Mouse (Mus musculus) heart, embryonic 10.5 days (tissue): ENCODE measurements at regions not wholly inside any gene's neighbourhood (a gene's known extent, or its start where the extent isn't known, plus 50 kb on each side); places are given as distances from the start of the nearest gene placed in this dataset.

Source experiments
- DNase-seq: peaks from one replicate; pipeline ENCODE4 v3.0.0-alpha.2; 2017; ENCODE audit warnings: low spot score
- H3K27ac ChIP-seq: fragments of 300-500 bp; sonication (generic); 2 replicates; pipeline ENCODE4 v1.5.1; 2016; ENCODE audit warnings: mild to moderate bottlenecking
- H3K27me3 ChIP-seq: fragments of 300-500 bp; sonication (generic); 2 replicates; pipeline ENCODE4 v1.6.1; 2016; ENCODE audit warnings: mild to moderate bottlenecking; ENCODE audit not compliant: poor library complexity, insufficient read depth, severe bottlenecking
- H3K36me3 ChIP-seq: fragments of 300-500 bp; sonication (generic); 2 replicates; pipeline ENCODE4 v1.6.1; 2016; ENCODE audit warnings: mild to moderate bottlenecking, moderate library complexity
- H3K4me1 ChIP-seq: fragments of 300-500 bp; sonication (generic); 2 replicates; pipeline ENCODE4 v1.6.1; 2016; ENCODE audit warnings: mild to moderate bottlenecking
- H3K4me3 ChIP-seq: fragments of 300-500 bp; sonication (generic); 2 replicates; pipeline ENCODE4 v1.5.1; 2016; ENCODE audit warnings: mild to moderate bottlenecking, moderate library complexity
- H3K9me3 ChIP-seq: fragments of 300-500 bp; sonication (generic); 2 replicates; pipeline ENCODE4 v1.6.1; 2016; ENCODE audit warnings: mild to moderate bottlenecking, moderate library complexity
- WGBS: fragments of 180-500 bp; shearing (Covaris S2); methylation state at CpG from one replicate; pipeline ENCODE4 v1.1.7; 2016; 5-methylcytosine and 5-hydroxymethylcytosine counted together

GRCm38 (mm10) chr7:95598339-95598738, 572.7 kb upstream of the Tenm4 start:
- H3K4me1 ChIP-seq: no peaks in the 10 kb centered on the region
- H3K4me3 ChIP-seq: no peak overlapping the region
- no peaks in the 10 kb centered on the region for H3K9me3 ChIP-seq
- WGBS: 66% methylated on average over 2 of the region's 2 CpGs
- DNase-seq: no peak
- no peak overlapping the region for H3K27ac ChIP-seq
- no peaks in the 10 kb centered on the region for H3K36me3 ChIP-seq
- H3K27me3 ChIP-seq: no peaks in the 10 kb centered on the region

DNA sequence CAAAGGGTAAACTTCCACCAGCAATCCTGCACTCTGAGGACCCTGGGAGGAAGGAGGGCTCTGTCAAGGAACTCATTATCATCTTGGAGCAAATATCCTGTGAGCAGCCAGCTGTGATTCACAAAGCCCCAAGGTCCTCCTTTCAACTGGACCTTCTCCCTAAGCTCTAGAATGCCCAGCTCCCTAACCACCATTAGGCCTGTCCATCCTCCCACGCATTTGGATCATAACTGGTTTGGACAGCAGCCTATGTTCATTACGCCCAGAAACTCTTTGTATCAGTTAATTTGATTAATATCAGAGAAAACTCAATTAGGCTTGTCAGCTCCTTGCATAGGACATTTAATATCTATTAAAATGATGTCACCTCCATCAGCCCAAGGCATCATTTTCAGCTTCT, 557.3 kb upstream of the Tenm4 start:
- no peaks in the 10 kb centered on the region for H3K27me3 ChIP-seq
- WGBS: 76% methylated on average over 2 of the region's 2 CpGs
- H3K27ac ChIP-seq: no peak overlapping the region
- no peaks in the 10 kb centered on the region for H3K9me3 ChIP-seq
- no peak for DNase-seq
- H3K4me3 ChIP-seq: no peak overlapping the region
- no peaks in the 10 kb centered on the region for H3K4me1 ChIP-seq
- H3K36me3 ChIP-seq: no peaks in the 10 kb centered on the region

- Histone ChIP-seq H3K4me1 (no peaks in the 10 kb centered on the region), H3K4me3 (no peak overlapping the region), H3K27me3 (no peaks in the 10 kb centered on the region), H3K36me3 (no peaks in the 10 kb centered on the region), H3K27ac (no peak overlapping the region), H3K9me3 (no peaks in the 10 kb centered on the region)
- DNase-seq: no peak
- 70% methylated on average over 2 of the region's 2 CpGs for WGBS
These were observed 553.7 kb upstream of the Tenm4 start for GRCm38 (mm10) chr7:95617370-95617769.

GRCm38 (mm10) chr7:95618170-95618569, 552.9 kb upstream of the Tenm4 start:
- Histone ChIP-seq H3K27me3 (no peaks in the 10 kb centered on the region), H3K27ac (no peak overlapping the region), H3K4me1 (no peaks in the 10 kb centered on the region), H3K9me3 (no peaks in the 10 kb centered on the region), H3K4me3 (no peak overlapping the region), H3K36me3 (no peaks in the 10 kb centered on the region)
- no peak for DNase-seq

- H3K27ac ChIP-seq: no peak overlapping the region
- no peak overlapping the region for H3K4me3 ChIP-seq
- H3K36me3 ChIP-seq: no peaks in the 10 kb centered on the region
- no peak for DNase-seq
- H3K27me3 ChIP-seq: no peaks in the 10 kb centered on the region
- H3K4me1 ChIP-seq: no peaks in the 10 kb centered on the region
- H3K9me3 ChIP-seq: no peaks in the 10 kb centered on the region
These were observed 551.0 kb upstream of the Tenm4 start for GRCm38 (mm10) chr7:95620079-95620478.

- no peak for DNase-seq
- Histone ChIP-seq H3K9me3 (no peaks in the 10 kb centered on the region), H3K4me1 (no peaks in the 10 kb centered on the region), H3K4me3 (no peak overlapping the region), H3K36me3 (no peaks in the 10 kb centered on the region), H3K27ac (no peak overlapping the region), H3K27me3 (no peaks in the 10 kb centered on the region)
- WGBS: 85% methylated on average over 5 of the region's 5 CpGs
These were observed 530.4 kb upstream of the Tenm4 start for GRCm38 (mm10) chr7:95640683-95641082.

DNA sequence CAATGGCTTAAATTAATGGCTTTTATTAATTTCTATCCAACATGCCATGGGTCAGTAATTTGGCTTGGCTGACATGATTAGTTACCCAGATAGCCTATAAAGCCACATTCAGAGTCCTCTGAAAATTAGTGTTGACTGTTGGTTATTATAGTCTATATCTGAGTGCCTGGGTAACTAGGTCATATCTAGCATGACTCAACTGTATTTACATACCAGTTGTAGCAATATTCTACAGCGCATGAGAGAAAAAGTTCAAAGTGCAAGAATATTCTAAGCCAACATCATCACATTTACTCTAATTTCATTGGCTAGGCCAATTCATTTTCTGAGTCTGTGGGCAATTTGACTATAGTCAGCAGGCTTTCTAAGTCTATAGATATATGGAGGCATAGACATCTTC, 496.7 kb upstream of the Tenm4 start:
- no peak overlapping the region for H3K27ac ChIP-seq
- H3K4me1 ChIP-seq: no peaks in the 10 kb centered on the region
- WGBS: 75% methylated on average over 1 of the region's 1 CpGs
- no peak for DNase-seq
- H3K9me3 ChIP-seq: no peaks in the 10 kb centered on the region
- no peaks in the 10 kb centered on the region for H3K36me3 ChIP-seq
- no peak overlapping the region for H3K4me3 ChIP-seq
- no peaks in the 10 kb centered on the region for H3K27me3 ChIP-seq

DNA sequence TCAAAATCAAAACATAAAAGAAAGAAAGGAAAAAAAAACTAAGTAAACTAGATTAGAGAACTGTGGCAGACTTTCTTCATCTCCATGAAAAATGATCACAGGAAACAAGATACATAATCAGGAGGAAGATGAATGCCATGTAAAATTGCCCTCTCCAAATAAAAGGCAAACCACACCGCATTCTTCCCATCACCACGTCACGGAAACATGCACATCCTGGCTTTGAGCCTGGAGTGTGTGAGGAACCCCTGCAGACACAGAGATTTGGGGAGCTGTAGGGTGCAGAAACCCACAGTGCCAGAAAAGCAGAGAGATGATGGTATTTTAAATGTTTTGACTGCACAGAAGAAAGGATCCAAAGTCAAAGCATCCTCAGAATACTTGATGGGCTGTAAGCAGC, 488.5 kb upstream of the Tenm4 start:
- WGBS: 72% methylated on average over 3 of the region's 3 CpGs

GRCm38 (mm10) chr7:95687733-95688132, 483.3 kb upstream of the Tenm4 start:
- Histone ChIP-seq H3K27ac (no peak overlapping the region), H3K4me1 (no peaks in the 10 kb centered on the region), H3K9me3 (no peaks in the 10 kb centered on the region), H3K36me3 (no peaks in the 10 kb centered on the region), H3K27me3 (0 out of 2 replicates have a peak, but pooled peaks cover 3% of the 10 kb centered on the region), H3K4me3 (no peak overlapping the region)
- DNase-seq: no peak
- 54% methylated on average over 3 of the region's 3 CpGs for WGBS

More for the DNA sequence above, 488.5 kb upstream of the Tenm4 start:
- no peaks in the 10 kb centered on the region for H3K4me1 ChIP-seq
- H3K36me3 ChIP-seq: no peaks in the 10 kb centered on the region
- DNase-seq: no peak
- no peaks in the 10 kb centered on the region for H3K27me3 ChIP-seq
- H3K4me3 ChIP-seq: no peak overlapping the region
- no peak overlapping the region for H3K27ac ChIP-seq
- H3K9me3 ChIP-seq: no peaks in the 10 kb centered on the region

GRCm38 (mm10) chr7:95688151-95689146, 482.6 kb upstream of the Tenm4 start:
- DNase-seq: no peak

DNA sequence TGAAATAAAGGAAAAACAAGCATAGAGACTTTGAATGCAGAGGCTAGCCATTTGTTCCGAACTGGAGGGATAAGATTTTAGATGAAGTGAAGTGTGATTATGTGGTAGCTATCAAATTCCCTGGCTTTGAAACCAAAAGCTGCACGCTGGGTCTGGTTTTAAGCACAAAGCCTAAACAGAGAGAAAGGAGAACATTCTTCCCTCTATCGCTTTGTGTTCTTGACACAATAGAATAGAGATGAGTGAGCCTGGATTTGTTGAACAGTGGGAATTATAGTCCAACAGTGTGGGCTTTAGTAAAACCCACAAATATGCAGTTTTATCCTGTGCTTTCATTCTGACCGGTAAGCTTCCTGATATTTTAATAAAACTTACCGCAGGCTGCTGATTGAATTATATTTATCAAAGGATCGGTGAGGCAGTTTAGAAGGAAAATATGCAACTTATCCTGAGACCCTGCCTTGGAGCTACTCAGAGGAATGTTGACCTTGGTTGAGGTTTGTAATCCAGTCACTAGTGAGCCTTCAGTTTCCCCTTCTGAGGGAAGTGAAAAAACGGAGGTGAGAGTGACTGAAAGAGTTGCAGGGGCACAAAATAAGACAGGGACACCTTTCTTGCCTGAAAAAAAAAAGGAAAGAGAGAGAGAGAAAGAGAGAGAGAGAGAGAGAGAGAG, 481.7 kb upstream of the Tenm4 start:
- Histone ChIP-seq H3K9me3 (no peaks in the 10 kb centered on the region), H3K27ac (no peak overlapping the region), H3K36me3 (no peaks in the 10 kb centered on the region), H3K27me3 (0 out of 2 replicates have a peak, but pooled peaks cover 3% of the 10 kb centered on the region), H3K4me3 (peak overlapping the region; percentile 39), H3K4me1 (no peaks in the 10 kb centered on the region)
- DNase-seq: no peak
- 53% methylated on average over 7 of the region's 7 CpGs for WGBS

More at GRCm38 (mm10) chr7:95688151-95689146, 482.6 kb upstream of the Tenm4 start:
- Histone ChIP-seq H3K36me3 (no peaks in the 10 kb centered on the region), H3K27me3 (0 out of 2 replicates have a peak, but pooled peaks cover 3% of the 10 kb centered on the region), H3K27ac (no peak overlapping the region), H3K4me3 (peak overlapping the region; percentile 39), H3K9me3 (no peaks in the 10 kb centered on the region), H3K4me1 (no peaks in the 10 kb centered on the region)
- WGBS: 21% methylated on average over 16 of the region's 16 CpGs

GRCm38 (mm10) chr7:95699506-95699905, 471.5 kb upstream of the Tenm4 start:
- no peak overlapping the region for H3K4me3 ChIP-seq
- H3K9me3 ChIP-seq: no peaks in the 10 kb centered on the region
- H3K36me3 ChIP-seq: no peaks in the 10 kb centered on the region
- 86% methylated on average over 9 of the region's 9 CpGs for WGBS
- H3K27ac ChIP-seq: no peak overlapping the region
- H3K4me1 ChIP-seq: no peaks in the 10 kb centered on the region
- DNase-seq: no peak
- no peaks in the 10 kb centered on the region for H3K27me3 ChIP-seq

DNA sequence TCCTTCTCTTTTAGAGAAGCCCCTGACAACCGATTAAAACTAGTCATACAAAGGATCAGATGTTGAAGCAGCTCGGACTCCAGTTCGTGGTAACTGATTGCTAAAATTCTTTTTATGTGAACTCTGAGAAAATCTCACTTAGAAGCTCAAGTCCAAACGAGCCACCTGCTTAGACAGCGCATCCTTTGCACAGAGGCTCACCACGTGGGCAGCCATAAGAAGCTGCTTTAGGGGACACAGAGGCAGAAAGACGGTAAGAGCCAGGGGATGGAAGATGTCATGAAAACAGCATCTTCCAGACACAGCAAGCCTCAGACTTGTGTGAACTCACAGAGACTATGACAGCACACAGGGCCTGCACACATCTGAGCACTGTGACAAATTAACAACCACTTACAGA, 461.0 kb upstream of the Tenm4 start:
- no peaks in the 10 kb centered on the region for H3K4me1 ChIP-seq
- H3K36me3 ChIP-seq: no peaks in the 10 kb centered on the region
- no peak overlapping the region for H3K27ac ChIP-seq
- 75% methylated on average over 7 of the region's 7 CpGs for whole genome bisulfite sequencing
- DNase-seq: no peak
- no peaks in the 10 kb centered on the region for H3K27me3 ChIP-seq
- H3K9me3 ChIP-seq: no peaks in the 10 kb centered on the region
- H3K4me3 ChIP-seq: no peak overlapping the region
